Mouse (Mus musculus) MEL (cell line): ENCODE measurements around the gene Bcas3.

Experiments used
- GATA1 ChIP-seq: IDR thresholded peaks from 2 replicates; pipeline ENCODE4 v1.6.1; 2011; ENCODE audit warnings: low read depth, low read length, improper control_type of control experiment
- TBP ChIP-seq: IDR thresholded peaks from 2 replicates; pipeline ENCODE4 v1.8.0; 2011; ENCODE audit warnings: low read depth, low read length, improper control_type of control experiment

DNA sequence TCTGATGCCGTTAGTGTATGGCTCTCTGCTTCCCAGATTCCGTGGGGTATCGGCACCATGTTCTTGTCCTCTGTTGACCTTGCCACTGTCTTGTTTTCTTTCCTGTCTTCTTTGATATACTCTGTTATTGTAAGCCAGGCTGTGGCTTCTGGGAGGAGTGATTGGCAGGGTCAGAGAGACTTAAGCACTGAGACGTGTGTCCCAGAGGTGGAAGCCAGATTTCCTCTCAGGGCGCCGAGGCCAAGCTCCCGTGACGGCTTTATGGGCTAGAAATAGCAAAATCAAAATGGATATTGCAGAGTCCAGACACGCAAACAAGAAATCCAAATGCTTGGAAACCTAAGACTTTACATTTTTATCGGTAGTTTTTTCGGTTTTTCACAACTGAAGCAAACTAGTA is 345.3 kb downstream of the Bcas3 start:
- TF ChIP-seq GATA1 (no peak), TBP (no peak)
